Mouse (Mus musculus): Measurements from ENCODE around the gene Cdx2. TPM values are rescaled to one million over a fixed set of nuclear protein-coding genes. Genes with fewer than 3 reads are reported as not detected.

The Cdx2 gene
- total and polyA plus RNA-seq, 2 experiments from 2014 or later: not detected

DNA sequence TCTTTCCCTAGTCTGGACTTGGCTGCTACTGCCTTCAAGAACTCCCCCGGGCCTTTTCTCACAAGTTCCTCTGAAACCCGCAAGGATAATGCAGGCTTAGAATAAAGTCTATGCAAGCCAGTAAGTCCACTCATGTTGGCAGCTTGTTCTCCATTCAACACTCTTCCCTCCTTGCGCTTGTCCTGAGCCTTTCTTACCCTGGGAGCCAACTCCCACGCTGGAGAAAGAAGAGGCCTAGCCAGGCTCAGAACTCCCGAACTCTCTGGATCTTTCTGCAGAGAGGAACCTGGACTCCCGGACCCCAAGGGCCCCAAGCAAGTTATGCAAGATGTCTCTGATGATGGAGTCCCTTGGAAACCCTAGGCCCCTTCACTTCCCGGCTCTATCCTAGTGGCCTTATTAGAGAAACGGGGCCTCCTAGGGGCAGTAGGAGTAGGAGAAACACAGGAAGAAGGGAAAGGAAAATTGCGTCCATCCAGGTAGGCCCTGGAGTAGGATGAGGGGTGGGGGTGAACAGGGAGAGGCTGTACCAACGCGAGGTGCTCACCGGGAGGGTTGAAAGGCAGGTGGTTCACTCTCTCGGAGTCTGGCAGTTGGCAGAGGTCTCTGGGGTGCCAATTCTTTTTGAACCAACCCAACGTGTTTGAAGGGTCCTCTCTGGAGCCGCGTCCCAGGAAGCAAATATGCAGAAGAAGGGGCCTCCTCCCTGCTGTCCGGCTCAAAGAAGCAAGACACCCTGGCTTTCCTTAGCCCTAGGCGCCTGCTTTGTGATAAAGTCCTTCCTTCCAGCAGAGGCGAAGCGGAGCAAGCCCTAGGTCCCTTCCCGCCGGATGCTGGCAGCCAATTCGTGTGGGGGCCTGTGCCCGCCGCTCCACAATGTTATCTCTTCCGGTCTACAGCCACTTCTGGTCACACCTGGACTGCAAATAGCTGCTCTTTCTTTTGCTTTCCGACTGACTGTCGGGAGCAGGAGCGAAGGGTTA lies 36.1 kb downstream of the Cdx2 start:
- Histone ChIP-seq H3K27me3 (ENCODE audit: insufficient read depth, low read length) (peaks cover 94% of the 10 kb centered on the region), H3K27ac (no peak overlapping the region), H3K9me3 (ENCODE audit: low read length) (no peaks in the 10 kb centered on the region), H3K4me1 (ENCODE audit: insufficient read depth, low read length) (no peaks in the 10 kb centered on the region), H3K36me3 (ENCODE audit: insufficient read depth, low read length) (no peaks in the 10 kb centered on the region), H3K9ac (replicated peaks; ENCODE audit: low read length) (no peak overlapping the region), H3K4me2 (ENCODE audit: low read depth, low read length) (no peak overlapping the region), H3K4me3 (ENCODE audit: low read length) (no peak overlapping the region)
- 2% methylated on average over 29 of the region's 29 CpGs for WGBS
- ATAC-seq (no peak), DNase-seq (ENCODE audit: low spot score) (no peak)
- no peak for TF ChIP-seq CTCF (IDR thresholded peaks at IDR 0.05; ENCODE audit: low read depth)

DNA sequence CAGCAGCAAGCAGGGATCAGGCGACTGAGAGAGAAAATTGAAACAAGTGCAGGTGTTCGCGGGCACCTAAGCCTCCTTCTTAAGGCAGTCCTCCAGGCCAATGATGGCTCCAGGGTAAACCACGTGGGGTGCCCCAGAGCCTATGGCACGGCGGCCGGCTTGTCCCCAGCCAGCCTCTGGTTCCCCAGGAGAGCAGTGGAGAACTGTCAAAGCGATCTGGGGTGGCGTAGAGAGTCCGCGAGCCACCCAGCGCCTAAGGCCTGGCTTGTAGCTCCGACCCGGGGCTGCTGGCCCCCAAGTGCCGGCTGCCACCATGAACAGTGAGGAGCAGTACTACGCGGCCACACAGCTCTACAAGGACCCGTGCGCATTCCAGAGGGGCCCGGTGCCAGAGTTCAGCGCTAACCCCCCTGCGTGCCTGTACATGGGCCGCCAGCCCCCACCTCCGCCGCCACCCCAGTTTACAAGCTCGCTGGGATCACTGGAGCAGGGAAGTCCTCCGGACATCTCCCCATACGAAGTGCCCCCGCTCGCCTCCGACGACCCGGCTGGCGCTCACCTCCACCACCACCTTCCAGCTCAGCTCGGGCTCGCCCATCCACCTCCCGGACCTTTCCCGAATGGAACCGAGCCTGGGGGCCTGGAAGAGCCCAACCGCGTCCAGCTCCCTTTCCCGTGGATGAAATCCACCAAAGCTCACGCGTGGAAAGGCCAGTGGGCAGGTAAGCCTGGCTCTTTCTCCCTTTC lies 37.0 kb downstream of the Cdx2 start, which contains the start of gene Pdx1:
Pdx1 (plus strand) TSS at position 34 of the 747 bp plus-strand sequence.
- Histone ChIP-seq H3K4me2 (ENCODE audit: low read depth, low read length) (no peak within 1 kb of the TSS), H3K4me1 (ENCODE audit: insufficient read depth, low read length) (no peaks in the 10 kb centered on the region), H3K4me3 (ENCODE audit: low read length) (no peak within 1 kb of the TSS), H3K36me3 (ENCODE audit: insufficient read depth, low read length) (no peaks in the 10 kb centered on the region), H3K9ac (replicated peaks; ENCODE audit: low read length) (no peak within 1 kb of the TSS), H3K27me3 (ENCODE audit: insufficient read depth, low read length) (peaks cover 93% of the 10 kb centered on the region), H3K9me3 (ENCODE audit: low read length) (no peaks in the 10 kb centered on the region), H3K27ac (no peak within 1 kb of the TSS)
- WGBS: 2% methylated on average over 44 of the region's 44 CpGs
- no peak for TF ChIP-seq CTCF (IDR thresholded peaks at IDR 0.05; ENCODE audit: low read depth)
- DNase-seq (ENCODE audit: low spot score) (no peak), ATAC-seq (no peak)

DNA sequence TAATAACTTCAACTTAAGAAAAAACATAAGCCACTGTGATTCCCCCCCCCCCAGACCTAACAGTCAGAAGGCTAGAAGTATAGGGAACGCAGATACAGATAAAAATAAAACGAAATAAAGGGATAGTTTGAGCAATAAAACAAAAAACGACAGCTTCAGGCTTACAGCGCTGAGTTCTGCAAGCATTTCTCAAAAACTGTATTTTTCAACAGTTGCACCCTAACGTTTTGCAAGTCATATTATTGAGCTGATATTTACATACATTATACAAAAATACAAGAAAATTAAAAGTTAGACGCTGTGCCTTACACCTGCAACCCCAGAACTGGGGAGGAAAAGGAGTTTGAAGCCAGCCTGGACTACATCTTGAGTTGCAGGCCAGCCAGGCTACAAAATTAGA lies 37.7 kb downstream of the Cdx2 start:
- no peak for TF ChIP-seq CTCF (IDR thresholded peaks at IDR 0.05; ENCODE audit: low read depth)
- ATAC-seq (no peak), DNase-seq (ENCODE audit: low spot score) (no peak)
- Histone ChIP-seq H3K4me1 (ENCODE audit: insufficient read depth, low read length) (no peaks in the 10 kb centered on the region), H3K36me3 (ENCODE audit: insufficient read depth, low read length) (no peaks in the 10 kb centered on the region), H3K27ac (no peak overlapping the region), H3K4me2 (ENCODE audit: low read depth, low read length) (no peak overlapping the region), H3K27me3 (ENCODE audit: insufficient read depth, low read length) (peaks cover 92% of the 10 kb centered on the region), H3K9ac (replicated peaks; ENCODE audit: low read length) (no peak overlapping the region), H3K9me3 (ENCODE audit: low read length) (no peaks in the 10 kb centered on the region), H3K4me3 (ENCODE audit: low read length) (no peak overlapping the region)
- 3% methylated on average over 6 of the region's 6 CpGs for WGBS

- no peak overlapping the region for H3K4me2 ChIP-seq (ENCODE audit: low read depth, low read length)
- no peak for ATAC-seq
- no peak for DNase-seq (ENCODE audit: low spot score)
- TF ChIP-seq CTCF (IDR thresholded peaks at IDR 0.05; ENCODE audit: low read depth): no peak
- no peak overlapping the region for H3K27ac ChIP-seq
- H3K27me3 ChIP-seq (ENCODE audit: insufficient read depth, low read length): peaks cover 92% of the 10 kb centered on the region
- no peak overlapping the region for H3K4me3 ChIP-seq (ENCODE audit: low read length)
- H3K4me1 ChIP-seq (ENCODE audit: insufficient read depth, low read length): no peaks in the 10 kb centered on the region
- H3K36me3 ChIP-seq (ENCODE audit: insufficient read depth, low read length): no peaks in the 10 kb centered on the region
- 4% methylated on average over 8 of the region's 8 CpGs for WGBS
- H3K9ac ChIP-seq (replicated peaks; ENCODE audit: low read length): no peak overlapping the region
- no peaks in the 10 kb centered on the region for H3K9me3 ChIP-seq (ENCODE audit: low read length)
Observed at GRCm38 (mm10) chr5:147268728-147269127, 38.3 kb downstream of the Cdx2 start.

DNA sequence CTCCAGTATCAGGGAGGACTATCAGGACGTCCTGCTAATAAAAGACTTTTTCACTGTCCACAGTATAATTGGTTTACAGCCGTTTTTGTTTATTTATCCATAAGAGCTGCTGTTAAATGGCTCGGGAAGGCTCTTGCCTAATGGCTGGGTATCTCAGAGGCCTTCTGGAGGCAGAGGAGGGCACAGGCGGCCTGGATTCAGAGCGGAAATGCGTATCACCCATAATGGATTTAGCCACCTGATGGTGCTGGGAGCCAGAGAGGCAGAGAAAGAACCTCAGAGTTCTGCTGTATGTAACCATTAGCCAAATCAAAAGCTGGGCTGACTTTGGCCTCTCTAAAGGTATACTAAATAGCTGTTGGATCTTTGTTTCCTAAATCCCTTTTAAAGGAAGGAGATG lies 39.6 kb downstream of the Cdx2 start:
- Histone ChIP-seq H3K27me3 (ENCODE audit: insufficient read depth, low read length) (peaks cover 84% of the 10 kb centered on the region), H3K4me1 (ENCODE audit: insufficient read depth, low read length) (no peaks in the 10 kb centered on the region), H3K9ac (replicated peaks; ENCODE audit: low read length) (no peak overlapping the region), H3K4me2 (ENCODE audit: low read depth, low read length) (no peak overlapping the region), H3K9me3 (ENCODE audit: low read length) (no peaks in the 10 kb centered on the region), H3K4me3 (ENCODE audit: low read length) (no peak overlapping the region), H3K27ac (no peak overlapping the region), H3K36me3 (ENCODE audit: insufficient read depth, low read length) (no peaks in the 10 kb centered on the region)
- 17% methylated on average over 6 of the region's 6 CpGs for WGBS
- no peak for DNase-seq (ENCODE audit: low spot score)
- ATAC-seq: no peak
- TF ChIP-seq CTCF (IDR thresholded peaks at IDR 0.05; ENCODE audit: low read depth): no peak

- H3K4me3 ChIP-seq (ENCODE audit: low read length): no peak overlapping the region
Observed at GRCm38 (mm10) chr5:147263945-147264344, 43.1 kb downstream of the Cdx2 start.

More at GRCm38 (mm10) chr5:147263945-147264344, 43.1 kb downstream of the Cdx2 start:
- Histone ChIP-seq H3K4me2 (ENCODE audit: low read depth, low read length) (no peak overlapping the region), H3K4me1 (ENCODE audit: insufficient read depth, low read length) (no peaks in the 10 kb centered on the region), H3K36me3 (ENCODE audit: insufficient read depth, low read length) (no peaks in the 10 kb centered on the region), H3K27me3 (ENCODE audit: insufficient read depth, low read length) (peaks cover 52% of the 10 kb centered on the region), H3K9ac (replicated peaks; ENCODE audit: low read length) (no peak overlapping the region), H3K27ac (no peak overlapping the region), H3K9me3 (ENCODE audit: low read length) (no peaks in the 10 kb centered on the region)
- no peak for DNase-seq (ENCODE audit: low spot score)
- ATAC-seq: no peak
- WGBS: 55% methylated on average over 4 of the region's 4 CpGs
- TF ChIP-seq CTCF (IDR thresholded peaks at IDR 0.05; ENCODE audit: low read depth): no peak

All from hindbrain, postnatal 0 days (tissue).